Mouse (Mus musculus) lung, postnatal 10 days (tissue): ENCODE measurements around the gene Fhod1.
A peak's percentile ranks its signal among the peaks of the same experiment; 100 is the strongest.
"Not testable (repeated sequence)": the region's sequence is repeated elsewhere in the genome, so short reads cannot be mapped to it uniquely, and the experiment has no call there.

Experiments used
- DNase-seq: peaks from one replicate; pipeline ENCODE4 v3.0.0; 2021

Gene Fhod1

GRCm38 (mm10) chr8:105292471-105292870 is 55.3 kb downstream of the Fhod1 start:
- no peak for DNase-seq

- not testable (repeated sequence) for DNase-seq
Observed at GRCm38 (mm10) chr8:105291802-105292201, 56.0 kb downstream of the Fhod1 start.

- not testable (repeated sequence) for DNase-seq
Observed at GRCm38 (mm10) chr8:105291364-105291763, 56.4 kb downstream of the Fhod1 start.

GRCm38 (mm10) chr8:105290554-105291314 is 57.0 kb downstream of the Fhod1 start:
- DNase-seq, result peak; percentile 96

GRCm38 (mm10) chr8:105289805-105290460 is 57.8 kb downstream of the Fhod1 start, which contains the start of gene 4931428F04Rik:
4931428F04Rik (minus strand) TSS chr8:105289864.
- DNase-seq, result peak; percentile 80

GRCm38 (mm10) chr8:105288958-105289732 is 58.6 kb downstream of the Fhod1 start:
- peak; percentile 97 for DNase-seq

GRCm38 (mm10) chr8:105288231-105288630 is 59.5 kb downstream of the Fhod1 start:
- DNase-seq, result no peak

GRCm38 (mm10) chr8:105286907-105287306 is 60.8 kb downstream of the Fhod1 start:
- DNase-seq, result no peak

GRCm38 (mm10) chr8:105285514-105285913 is 62.2 kb downstream of the Fhod1 start:
- no peak for DNase-seq

- DNase-seq, result peak; percentile 75
Observed at GRCm38 (mm10) chr8:105283074-105283473, 64.7 kb downstream of the Fhod1 start.

GRCm38 (mm10) chr8:105282239-105282638 is 65.5 kb downstream of the Fhod1 start:
- no peak for DNase-seq

- DNase-seq, result peak; percentile 76
Observed at GRCm38 (mm10) chr8:105281821-105282220, 65.9 kb downstream of the Fhod1 start.

- DNase-seq, result no peak
Observed at GRCm38 (mm10) chr8:105280567-105280966, 67.2 kb downstream of the Fhod1 start.
